Mouse (Mus musculus): ENCODE results near the gene Nat14. TPM values are rescaled to one million over a fixed set of nuclear protein-coding genes. Genes with fewer than 3 reads are reported as not detected.
"Not testable (repeated sequence)": the region's sequence is repeated elsewhere in the genome, so short reads cannot be mapped to it uniquely, and the experiment has no call there.

The Nat14 gene
- polyA plus RNA-seq (2012; fragmentation: generic; extraction: Trizol): 3.1 TPM

- Histone ChIP-seq H3K36me3 (ENCODE audit: control insufficient read depth, insufficient read depth) (no peaks in the 10 kb centered on the region), H3K79me2 (ENCODE audit: control insufficient read depth, insufficient read depth) (peaks cover 3% of the 10 kb centered on the region), H3K4me2 (ENCODE audit: low read depth) (no peak within 1 kb of the TSS), H3ac (ENCODE audit: control insufficient read depth, insufficient read length) (no peak within 1 kb of the TSS), H3K27me3 (ENCODE audit: control insufficient read depth, insufficient read depth, insufficient read length) (no peaks in the 10 kb centered on the region), H3K4me3 (no peak within 1 kb of the TSS)
- no peak for TF ChIP-seq TCF3 (IDR thresholded peaks at IDR 0.05; ENCODE audit: insufficient read length, low read depth)
- no peak for TF ChIP-seq REST (IDR thresholded peaks at IDR 0.05; ENCODE audit: insufficient read depth, insufficient read length)
- TF ChIP-seq MYOD1 (IDR thresholded peaks at IDR 0.05; ENCODE audit: control insufficient read depth in 1 of 3, insufficient read length in 2 of 3, low read depth in 2 of 3): no peak
- no peak for TF ChIP-seq MAX (IDR thresholded peaks at IDR 0.05; ENCODE audit: low read depth)
- no peak for TF ChIP-seq MYOG (IDR thresholded peaks at IDR 0.05; ENCODE audit: control insufficient read depth in 1 of 3, insufficient read depth in 1 of 3, insufficient read length in 2 of 3, low read depth in 2 of 3)
- no peak for TF ChIP-seq CEBPB (IDR thresholded peaks at IDR 0.05; ENCODE audit: insufficient read depth, poor library complexity, severe bottlenecking)
- TF ChIP-seq TCF12 (IDR thresholded peaks at IDR 0.05; ENCODE audit: insufficient read depth, poor library complexity, severe bottlenecking): no peak
- TF ChIP-seq SRF (IDR thresholded peaks at IDR 0.05; ENCODE audit: control insufficient read depth, insufficient read length, low read depth): no peak
- TF ChIP-seq POLR2A (IDR thresholded peaks at IDR 0.05; ENCODE audit: insufficient read length, low read depth): no peak
Measured at GRCm38 (mm10) chr7:4921824-4922482, at the start of gene Nat14. Nat14 (plus strand) TSS chr7:4922028.

DNA sequence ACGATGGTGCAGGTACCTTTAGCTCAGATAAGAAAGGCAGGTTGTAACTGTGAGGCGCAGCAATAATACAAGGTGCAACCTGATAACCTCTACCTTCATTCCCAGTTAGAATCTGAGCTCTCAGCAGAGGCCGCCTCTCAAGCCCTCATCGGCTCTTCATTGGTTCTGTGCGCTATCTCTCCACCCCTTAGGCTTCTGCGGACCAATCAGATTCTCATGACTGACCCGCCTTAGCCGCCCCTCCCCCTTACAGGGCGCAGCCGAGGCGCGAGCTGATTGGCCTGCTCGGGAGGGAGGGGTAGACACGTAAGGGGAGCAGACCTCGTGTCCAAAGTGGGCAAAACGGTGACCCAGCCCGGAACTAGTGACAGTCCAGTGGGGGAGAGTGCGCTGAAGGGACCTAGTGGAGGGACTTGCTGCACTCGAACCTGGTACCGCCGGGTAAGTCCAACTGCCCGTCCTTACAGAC lies 45.0 kb upstream of the Nat14 start, which contains the start of gene Isoc2a:
Gene Isoc2a (plus strand): TSS at position 401 of the 469 bp plus-strand sequence.
- H3K4me3 ChIP-seq: peak within 1 kb of the TSS; percentile 20
- no peaks in the 10 kb centered on the region for H3K27me3 ChIP-seq (ENCODE audit: control insufficient read depth, insufficient read depth, insufficient read length)
- no peak for TF ChIP-seq TCF12 (IDR thresholded peaks at IDR 0.05; ENCODE audit: insufficient read depth, poor library complexity, severe bottlenecking)
- no peak for TF ChIP-seq TCF3 (IDR thresholded peaks at IDR 0.05; ENCODE audit: insufficient read length, low read depth)
- no peak for TF ChIP-seq MYOG (IDR thresholded peaks at IDR 0.05; ENCODE audit: control insufficient read depth in 1 of 3, insufficient read depth in 1 of 3, insufficient read length in 2 of 3, low read depth in 2 of 3)
- no peak for TF ChIP-seq USF1 (IDR thresholded peaks at IDR 0.05; ENCODE audit: low read depth)
- TF ChIP-seq MAX (IDR thresholded peaks at IDR 0.05; ENCODE audit: low read depth): no peak
- TF ChIP-seq POLR2AphosphoS2 (IDR thresholded peaks at IDR 0.05; ENCODE audit: insufficient read length, low read depth): peak; percentile 57
- TF ChIP-seq SRF (IDR thresholded peaks at IDR 0.05; ENCODE audit: control insufficient read depth, insufficient read length, low read depth): no peak
- no peak for TF ChIP-seq CEBPB (IDR thresholded peaks at IDR 0.05; ENCODE audit: insufficient read depth, poor library complexity, severe bottlenecking)
- TF ChIP-seq POLR2A (IDR thresholded peaks at IDR 0.05; ENCODE audit: insufficient read length, low read depth): peak; percentile 70

GRCm38 (mm10) chr7:4877226-4877625 lies 44.6 kb upstream of the Nat14 start:
- no peaks in the 10 kb centered on the region for H3K27me3 ChIP-seq (ENCODE audit: control insufficient read depth, insufficient read depth, insufficient read length)
- peak overlapping the region; percentile 81 for H3K4me2 ChIP-seq (ENCODE audit: low read depth)
- H3ac ChIP-seq (ENCODE audit: control insufficient read depth, insufficient read length): no peak overlapping the region
- H3K36me3 ChIP-seq (ENCODE audit: control insufficient read depth, insufficient read depth): no peaks in the 10 kb centered on the region
- TF ChIP-seq MYOD1 (IDR thresholded peaks at IDR 0.05; ENCODE audit: control insufficient read depth in 1 of 3, insufficient read length in 2 of 3, low read depth in 2 of 3): no peak
- no peak for TF ChIP-seq POLR2AphosphoS2 (IDR thresholded peaks at IDR 0.05; ENCODE audit: insufficient read length, low read depth)
- no peak for TF ChIP-seq USF1 (IDR thresholded peaks at IDR 0.05; ENCODE audit: low read depth)
- no peak for TF ChIP-seq CEBPB (IDR thresholded peaks at IDR 0.05; ENCODE audit: insufficient read depth, poor library complexity, severe bottlenecking)
- TF ChIP-seq POLR2A (IDR thresholded peaks at IDR 0.05; ENCODE audit: insufficient read length, low read depth): no peak
- TF ChIP-seq E2F4 (IDR thresholded peaks at IDR 0.05; ENCODE audit: insufficient read depth): no peak
- no peak for TF ChIP-seq REST (IDR thresholded peaks at IDR 0.05; ENCODE audit: insufficient read depth, insufficient read length)
- TF ChIP-seq MAX (IDR thresholded peaks at IDR 0.05; ENCODE audit: low read depth): no peak
- no peak for TF ChIP-seq TCF12 (IDR thresholded peaks at IDR 0.05; ENCODE audit: insufficient read depth, poor library complexity, severe bottlenecking)
- TF ChIP-seq SRF (IDR thresholded peaks at IDR 0.05; ENCODE audit: control insufficient read depth, insufficient read length, low read depth): no peak
- peak overlapping the region; percentile 20 for H3K4me3 ChIP-seq
- H3K79me2 ChIP-seq (ENCODE audit: control insufficient read depth, insufficient read depth): no peaks in the 10 kb centered on the region

More for the DNA sequence above, 45.0 kb upstream of the Nat14 start, which contains the start of gene Isoc2a:
- no peaks in the 10 kb centered on the region for H3K79me2 ChIP-seq (ENCODE audit: control insufficient read depth, insufficient read depth)
- no peaks in the 10 kb centered on the region for H3K36me3 ChIP-seq (ENCODE audit: control insufficient read depth, insufficient read depth)
- no peak within 1 kb of the TSS for H3ac ChIP-seq (ENCODE audit: control insufficient read depth, insufficient read length)
- H3K4me2 ChIP-seq (ENCODE audit: low read depth): peak within 1 kb of the TSS; percentile 81

DNA sequence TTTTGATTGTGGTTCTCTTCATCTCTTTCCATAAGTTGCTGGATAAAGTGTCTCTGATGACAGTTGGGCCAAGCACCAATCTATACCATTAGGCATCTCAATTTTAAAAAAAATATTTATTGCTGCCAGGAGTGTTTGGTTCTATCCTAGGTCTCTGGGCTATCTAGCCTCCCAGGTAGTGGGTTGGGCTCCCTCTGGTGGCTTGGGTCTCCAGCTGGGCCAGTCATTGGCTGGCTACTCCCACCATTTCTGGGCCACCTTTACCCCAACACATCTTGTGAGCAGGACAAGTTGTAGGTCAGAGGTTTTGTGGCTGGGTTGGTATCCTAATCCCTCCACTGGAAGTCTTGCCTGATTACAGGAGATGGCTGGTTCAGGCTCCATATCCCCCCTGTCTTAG lies 43.6 kb upstream of the Nat14 start:
- Histone ChIP-seq H3K4me3 (no peak overlapping the region), H3K36me3 (ENCODE audit: control insufficient read depth, insufficient read depth) (no peaks in the 10 kb centered on the region), H3ac (ENCODE audit: control insufficient read depth, insufficient read length) (no peak overlapping the region), H3K4me2 (ENCODE audit: low read depth) (no peak overlapping the region), H3K79me2 (ENCODE audit: control insufficient read depth, insufficient read depth) (no peaks in the 10 kb centered on the region), H3K27me3 (ENCODE audit: control insufficient read depth, insufficient read depth, insufficient read length) (no peaks in the 10 kb centered on the region)
- no peak for TF ChIP-seq POLR2AphosphoS2 (IDR thresholded peaks at IDR 0.05; ENCODE audit: insufficient read length, low read depth)
- no peak for TF ChIP-seq REST (IDR thresholded peaks at IDR 0.05; ENCODE audit: insufficient read depth, insufficient read length)
- no peak for TF ChIP-seq CEBPB (IDR thresholded peaks at IDR 0.05; ENCODE audit: insufficient read depth, poor library complexity, severe bottlenecking)
- TF ChIP-seq E2F4 (IDR thresholded peaks at IDR 0.05; ENCODE audit: insufficient read depth): no peak
- no peak for TF ChIP-seq MYOG (IDR thresholded peaks at IDR 0.05; ENCODE audit: control insufficient read depth in 1 of 3, insufficient read depth in 1 of 3, insufficient read length in 2 of 3, low read depth in 2 of 3)
- TF ChIP-seq MYOD1 (IDR thresholded peaks at IDR 0.05; ENCODE audit: control insufficient read depth in 1 of 3, insufficient read length in 2 of 3, low read depth in 2 of 3): no peak
- TF ChIP-seq USF1 (IDR thresholded peaks at IDR 0.05; ENCODE audit: low read depth): no peak
- no peak for TF ChIP-seq SRF (IDR thresholded peaks at IDR 0.05; ENCODE audit: control insufficient read depth, insufficient read length, low read depth)
- no peak for TF ChIP-seq POLR2A (IDR thresholded peaks at IDR 0.05; ENCODE audit: insufficient read length, low read depth)
- TF ChIP-seq TCF3 (IDR thresholded peaks at IDR 0.05; ENCODE audit: insufficient read length, low read depth): no peak
- no peak for TF ChIP-seq MAX (IDR thresholded peaks at IDR 0.05; ENCODE audit: low read depth)
- no peak for TF ChIP-seq TCF12 (IDR thresholded peaks at IDR 0.05; ENCODE audit: insufficient read depth, poor library complexity, severe bottlenecking)

GRCm38 (mm10) chr7:4879036-4879435 lies 42.8 kb upstream of the Nat14 start:
- not testable (repeated sequence) for H3K4me2 ChIP-seq (ENCODE audit: low read depth)

More at GRCm38 (mm10) chr7:4879036-4879435, 42.8 kb upstream of the Nat14 start:
- H3K4me3 ChIP-seq; H3K36me3 ChIP-seq (ENCODE audit: control insufficient read depth, insufficient read depth); H3K79me2 ChIP-seq (ENCODE audit: control insufficient read depth, insufficient read depth); H3K27me3 ChIP-seq (ENCODE audit: control insufficient read depth, insufficient read depth, insufficient read length); H3ac ChIP-seq (ENCODE audit: control insufficient read depth, insufficient read length): not testable (repeated sequence)

Data from myocyte (in vitro differentiated cells).